Mouse (Mus musculus) C2C12 (cell line): ENCODE results near the gene Hs3st4. TPM values are rescaled to one million over a fixed set of nuclear protein-coding genes. Genes with fewer than 3 reads are reported as not detected.

Experiments used
- H3K27me3 ChIP-seq: one replicate; pipeline ENCODE4 v1.6.1; 2011; ENCODE audit not compliant: control insufficient read depth, insufficient read depth, insufficient read length
- H3K36me3 ChIP-seq: one replicate; pipeline ENCODE4 v1.6.1; 2011; ENCODE audit not compliant: control insufficient read depth, insufficient read depth
- H3K4me3 ChIP-seq: one replicate; pipeline ENCODE4 v1.5.1; 2011; ENCODE audit warnings: mild to moderate bottlenecking, control low read depth; ENCODE audit not compliant: poor library complexity, insufficient read depth, severe bottlenecking
- H3K79me2 ChIP-seq: one replicate; pipeline ENCODE4 v1.6.1; 2011; ENCODE audit not compliant: control insufficient read depth, insufficient read depth
- H3K79me3 ChIP-seq: one replicate; pipeline ENCODE4 v1.6.1; 2011; ENCODE audit warnings: low read depth, control low read depth
- H3ac ChIP-seq: one replicate; pipeline ENCODE3; 2011; ENCODE audit warnings: low read depth; ENCODE audit not compliant: control insufficient read depth, insufficient read length
- CEBPB ChIP-seq: IDR thresholded peaks from one replicate; pipeline ENCODE4 v1.6.1; 2011; ENCODE audit warnings: low read depth, mild to moderate bottlenecking, control low read depth, moderate library complexity
- CTCF ChIP-seq: IDR thresholded peaks from one replicate; pipeline ENCODE4 v1.5.1; 2011; ENCODE audit not compliant: control insufficient read depth, insufficient read depth, insufficient read length
- FOSL1 ChIP-seq: IDR thresholded peaks from one replicate; pipeline ENCODE4 v1.8.0; 2011; ENCODE audit warnings: mild to moderate bottlenecking, low read length; ENCODE audit not compliant: poor library complexity, insufficient read depth, severe bottlenecking
- MAX ChIP-seq: IDR thresholded peaks from one replicate; pipeline ENCODE4 v1.6.1; 2011; ENCODE audit warnings: mild to moderate bottlenecking, control low read depth
- MYOD1 ChIP-seq: IDR thresholded peaks from one replicate; pipeline ENCODE4 v1.6.1; 2011; ENCODE audit warnings: low read depth; ENCODE audit not compliant: control insufficient read depth, insufficient read length
- MYOG ChIP-seq: IDR thresholded peaks from one replicate; pipeline ENCODE4 v1.6.1; 2011; ENCODE audit not compliant: control insufficient read depth, insufficient read length; ENCODE audit errors: extremely low read depth
- USF1 ChIP-seq: IDR thresholded peaks from one replicate; pipeline ENCODE4 v1.6.1; 2011; ENCODE audit warnings: low read depth, mild to moderate bottlenecking, control low read depth, moderate library complexity
- polyA plus RNA-seq: library from polyadenylated mRNA; unstranded; fragments of >200 nt; fragmentation: generic; extraction: Trizol; gene quantifications from one replicate; pipeline ENCODE4 v1.2.1, GENCODE M21; 2012; ENCODE audit warnings: missing spikeins

Gene Hs3st4
- polyA plus RNA-seq, 1 experiment, result not detected

DNA sequence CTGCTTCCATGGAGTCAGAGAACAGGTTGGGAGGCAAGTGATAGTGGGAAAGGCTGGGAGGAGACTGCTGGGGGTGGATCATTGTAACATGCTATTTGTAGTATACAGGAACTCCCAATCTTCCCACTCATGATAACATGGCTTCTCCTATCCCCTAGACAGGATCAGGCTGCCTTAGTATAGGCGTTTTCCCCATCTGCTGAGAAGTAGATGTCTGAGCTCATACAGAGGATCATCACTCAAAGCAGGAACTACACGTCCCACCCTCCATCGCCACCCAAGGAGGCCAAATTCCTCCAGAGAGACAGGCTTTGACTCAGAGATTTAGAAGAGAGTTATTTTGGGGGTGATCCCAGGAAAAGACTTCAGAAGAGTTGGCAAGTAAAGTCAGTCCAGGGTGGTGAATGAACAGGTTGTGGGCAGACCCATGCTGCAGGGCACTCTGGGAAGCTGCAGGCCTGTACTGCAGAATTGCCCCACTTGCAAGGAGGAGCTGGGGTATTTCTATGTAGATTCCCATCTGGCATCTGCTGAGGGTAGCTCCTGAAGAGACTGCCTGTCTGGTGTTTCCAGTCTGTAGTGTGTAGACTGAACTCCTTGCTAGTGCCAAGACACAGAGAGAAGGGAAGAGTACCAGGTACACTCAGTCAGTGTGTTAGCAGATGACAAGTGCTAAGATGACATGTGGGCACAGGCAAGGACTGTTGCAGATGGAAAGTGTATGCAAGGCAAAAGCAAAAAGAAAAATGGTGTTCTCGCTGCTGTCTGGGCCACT lies 255.4 kb downstream of the Hs3st4 start:
- no peak for TF ChIP-seq MYOG
- TF ChIP-seq MAX, result no peak
- no peak for TF ChIP-seq MYOD1
- TF ChIP-seq CEBPB, result no peak
- TF ChIP-seq USF1, result no peak
- TF ChIP-seq CTCF, result no peak
- no peak for TF ChIP-seq FOSL1

DNA sequence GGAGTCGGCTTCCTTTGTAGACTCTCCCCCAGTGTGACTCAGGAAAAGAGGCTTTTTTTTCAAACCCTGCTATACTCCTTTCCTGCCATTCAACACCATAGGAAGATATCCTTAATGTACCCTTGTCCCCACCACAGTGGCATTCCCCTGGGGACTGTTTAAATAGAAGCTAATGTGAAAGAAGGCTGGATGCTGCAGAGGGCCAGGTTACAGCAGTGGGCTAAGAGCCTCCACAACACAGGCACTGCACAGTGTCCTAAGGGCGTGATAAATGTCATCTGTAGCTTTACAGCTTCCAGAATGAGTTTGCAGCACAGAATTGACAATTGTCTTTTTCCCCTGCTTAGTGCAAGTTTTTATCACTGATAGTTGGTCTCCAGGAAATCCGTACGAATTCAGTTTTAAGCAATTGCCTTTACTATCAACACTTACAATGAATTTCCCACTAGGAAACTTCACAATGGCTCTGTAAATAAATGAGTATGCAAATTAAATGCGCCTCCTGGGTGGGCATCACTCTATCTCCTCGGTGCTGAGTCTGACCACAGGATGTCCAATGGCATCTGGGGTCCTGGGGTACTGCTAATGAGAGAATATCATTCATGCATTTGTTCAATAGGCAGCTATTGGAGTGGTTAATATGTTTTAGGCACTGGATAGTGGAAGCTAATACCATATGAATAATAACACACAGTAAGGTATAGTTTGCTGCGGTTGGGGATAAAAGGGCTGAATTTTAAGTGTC lies 257.4 kb downstream of the Hs3st4 start:
- Histone ChIP-seq H3K79me2 (no peaks in the 10 kb centered on the region), H3K27me3 (no peaks in the 10 kb centered on the region), H3ac (no peak overlapping the region), H3K79me3 (no peaks in the 10 kb centered on the region), H3K4me3 (no peak overlapping the region), H3K36me3 (no peaks in the 10 kb centered on the region)
- TF ChIP-seq CTCF (no peak), FOSL1 (no peak), CEBPB (no peak), MAX (no peak), MYOG (no peak), MYOD1 (no peak), USF1 (no peak)

More for the DNA sequence above, 255.4 kb downstream of the Hs3st4 start:
- Histone ChIP-seq H3K27me3 (no peaks in the 10 kb centered on the region), H3K79me3 (no peaks in the 10 kb centered on the region), H3K36me3 (no peaks in the 10 kb centered on the region), H3ac (no peak overlapping the region), H3K79me2 (no peaks in the 10 kb centered on the region), H3K4me3 (no peak overlapping the region)

DNA sequence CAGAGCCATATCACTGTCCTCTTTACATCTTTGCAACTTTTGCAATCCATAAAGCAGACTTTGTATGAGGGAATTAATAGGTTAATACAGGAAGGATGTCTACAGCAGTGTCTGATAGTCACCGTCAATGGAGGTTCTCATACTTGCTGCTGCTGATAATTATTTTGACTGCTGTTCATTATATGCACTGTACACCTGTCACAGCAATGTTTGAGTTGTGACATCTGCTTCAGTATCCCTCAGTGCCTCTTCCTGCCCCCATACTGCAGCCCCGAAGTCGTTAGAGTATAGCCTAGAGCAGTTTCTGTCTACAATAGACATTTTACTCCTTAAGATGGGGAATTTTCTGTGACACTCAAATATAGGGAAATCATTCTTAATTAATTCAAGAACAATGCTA lies 267.2 kb downstream of the Hs3st4 start:
- H3K36me3 ChIP-seq, result no peaks in the 10 kb centered on the region
- no peak overlapping the region for H3ac ChIP-seq
- no peaks in the 10 kb centered on the region for H3K27me3 ChIP-seq
- H3K4me3 ChIP-seq, result no peak overlapping the region
- no peaks in the 10 kb centered on the region for H3K79me2 ChIP-seq
- H3K79me3 ChIP-seq, result no peaks in the 10 kb centered on the region
- TF ChIP-seq CEBPB (no peak), FOSL1 (no peak), CTCF (no peak), MYOG (no peak), USF1 (no peak), MYOD1 (no peak), MAX (no peak)

DNA sequence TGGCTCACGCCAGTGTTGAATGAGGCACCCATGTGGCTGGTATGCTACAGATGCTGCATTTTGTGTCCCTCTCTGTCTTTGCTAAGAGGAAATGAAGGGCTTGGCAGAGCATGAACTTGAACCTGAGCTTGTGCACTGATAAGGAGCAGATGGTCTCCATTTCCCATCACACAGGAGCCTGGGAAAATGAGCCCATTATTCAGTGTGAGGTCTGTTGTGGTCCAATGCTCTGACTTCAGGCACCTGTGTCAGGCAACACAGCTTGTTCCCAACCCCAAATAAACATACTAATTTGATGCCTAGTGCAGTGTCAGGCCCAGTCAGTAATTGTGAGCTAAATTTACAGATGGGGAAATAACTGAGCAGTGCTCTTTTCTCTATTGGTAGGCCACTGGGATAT lies 267.9 kb downstream of the Hs3st4 start:
- Histone ChIP-seq H3K27me3 (no peaks in the 10 kb centered on the region), H3K79me2 (no peaks in the 10 kb centered on the region), H3ac (no peak overlapping the region), H3K79me3 (no peaks in the 10 kb centered on the region), H3K36me3 (no peaks in the 10 kb centered on the region), H3K4me3 (no peak overlapping the region)
- TF ChIP-seq CTCF, result no peak
- no peak for TF ChIP-seq CEBPB
- no peak for TF ChIP-seq MAX
- no peak for TF ChIP-seq MYOD1
- TF ChIP-seq USF1, result no peak
- no peak for TF ChIP-seq FOSL1
- no peak for TF ChIP-seq MYOG

DNA sequence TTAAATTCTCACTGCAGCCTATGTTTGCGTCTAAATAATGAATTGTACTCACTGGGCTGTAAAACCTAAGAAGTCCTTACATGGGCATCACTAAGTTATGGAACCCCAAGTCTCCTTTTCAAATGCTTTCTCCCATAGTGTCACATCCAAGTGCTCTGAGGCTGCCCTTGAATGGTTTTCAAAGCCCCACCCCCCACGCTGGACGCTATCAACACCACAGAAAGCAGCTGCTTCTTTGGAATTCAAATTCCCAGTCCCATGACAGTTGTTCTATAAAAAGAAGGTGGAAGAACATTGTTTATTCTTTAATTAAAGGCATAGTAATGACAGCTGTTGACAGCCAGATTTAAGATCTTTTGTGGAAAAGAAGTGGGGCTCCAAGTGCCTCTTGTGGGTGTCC lies 275.8 kb downstream of the Hs3st4 start:
- no peak for TF ChIP-seq FOSL1
- no peak for TF ChIP-seq MAX
- TF ChIP-seq MYOD1, result no peak
- no peak for TF ChIP-seq CEBPB
- TF ChIP-seq MYOG, result no peak
- no peak for TF ChIP-seq USF1
- no peaks in the 10 kb centered on the region for H3K27me3 ChIP-seq

More for the DNA sequence above, 275.8 kb downstream of the Hs3st4 start:
- Histone ChIP-seq H3K79me2 (no peaks in the 10 kb centered on the region), H3K36me3 (no peaks in the 10 kb centered on the region), H3K79me3 (no peaks in the 10 kb centered on the region), H3ac (no peak overlapping the region), H3K4me3 (no peak overlapping the region)
